Mouse (Mus musculus) intestine, postnatal 0 days (tissue): ENCODE measurements at regions not wholly inside any gene's neighbourhood (a gene's known extent, or its start where the extent isn't known, plus 50 kb on each side); places are given as distances from the start of the nearest gene placed in this dataset.

Source experiments
- ATAC-seq: fragments of 200-750 bp; cut with Nextera tagmentation; 2 replicates; pipeline ENCODE4 v1.8.0; 2017; ENCODE audit warnings: mild to moderate bottlenecking, moderate TSS enrichment, moderate library complexity
- H3K27ac ChIP-seq: fragments of 300-500 bp; sonication (generic); 2 replicates; pipeline ENCODE4 v1.5.1; 2014; ENCODE audit warnings: mild to moderate bottlenecking, low read depth, low read length, moderate library complexity
- H3K27me3 ChIP-seq: fragments of 300-500 bp; sonication (generic); replicated peaks from 2 replicates; pipeline ENCODE4 v1.6.1; 2014; ENCODE audit warnings: low read length, mixed read lengths; ENCODE audit not compliant: control insufficient read depth, insufficient read depth
- H3K36me3 ChIP-seq: fragments of 300-500 bp; sonication (generic); 2 replicates; pipeline ENCODE4 v1.6.1; 2014; ENCODE audit warnings: mild to moderate bottlenecking, moderate library complexity; ENCODE audit not compliant: control insufficient read depth, insufficient read depth
- H3K4me1 ChIP-seq: fragments of 300-500 bp; sonication (generic); replicated peaks from 2 replicates; pipeline ENCODE4 v1.6.1; 2014; ENCODE audit warnings: antibody characterized with exemption, low read length, mixed read lengths; ENCODE audit not compliant: control insufficient read depth, insufficient read depth
- H3K4me2 ChIP-seq: fragments of 300-500 bp; sonication (generic); replicated peaks from 2 replicates; pipeline ENCODE4 v1.6.1; 2014; ENCODE audit warnings: low read depth, mild to moderate bottlenecking, moderate library complexity
- H3K4me3 ChIP-seq: fragments of 300-500 bp; sonication (generic); 2 replicates; pipeline ENCODE4 v1.5.1; 2014; ENCODE audit warnings: low read depth, low read length
- H3K9ac ChIP-seq: fragments of 300-500 bp; sonication (generic); 2 replicates; pipeline ENCODE4 v1.6.1; 2014; ENCODE audit warnings: mild to moderate bottlenecking, low read depth, low read length
- H3K9me3 ChIP-seq: fragments of 300-500 bp; sonication (generic); 2 replicates; pipeline ENCODE4 v1.6.1; 2016; ENCODE audit warnings: mixed run types; ENCODE audit not compliant: control insufficient read depth
- CTCF ChIP-seq: sonication (generic); IDR thresholded peaks from 2 replicates; pipeline ENCODE4 v1.5.1; 2016; ENCODE audit warnings: low read depth, mild to moderate bottlenecking, control low read depth, antibody characterized with exemption, moderate library complexity
- WGBS: fragments of 180-500 bp; shearing (Covaris S2); extraction: QIAGEN DNeasy Blood & Tissue Kit; methylation state at CpG from one replicate; pipeline ENCODE4 v1.1.7; 2014; 5-methylcytosine and 5-hydroxymethylcytosine counted together

DNA sequence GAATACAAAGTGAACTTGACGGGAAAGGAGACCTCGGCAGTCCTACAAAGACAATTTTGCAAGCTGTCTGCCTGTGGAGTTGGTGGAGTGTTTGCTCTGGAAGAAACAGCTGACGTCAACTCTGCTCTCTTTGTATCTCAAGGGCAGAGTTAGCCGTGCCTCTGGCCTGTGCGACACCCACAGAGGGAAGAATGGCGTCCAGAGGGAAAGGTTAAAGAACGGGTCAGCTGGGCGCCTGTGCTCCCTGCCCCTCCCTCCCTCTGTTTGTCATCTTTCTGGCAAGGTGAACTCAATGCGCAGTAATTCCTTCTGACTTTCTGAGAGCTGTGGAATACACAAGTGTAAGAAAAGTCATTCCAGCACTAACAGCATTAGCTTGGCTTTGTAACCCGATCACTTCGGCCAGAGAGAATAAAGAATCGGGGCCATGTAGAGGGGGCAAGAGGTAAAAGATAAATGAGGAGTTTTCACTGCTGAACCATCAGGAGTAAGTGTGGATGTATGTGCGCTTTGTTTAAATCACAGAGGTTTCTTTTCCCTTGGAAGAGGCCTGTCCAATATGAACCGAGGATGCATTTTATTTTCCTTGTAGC, 474.6 kb upstream of the Got2 start:
- TF ChIP-seq CTCF, result no peak
- Histone ChIP-seq H3K9ac (no peak overlapping the region), H3K4me1 (no peaks in the 10 kb centered on the region), H3K27ac (no peak overlapping the region), H3K36me3 (no peaks in the 10 kb centered on the region), H3K27me3 (no peaks in the 10 kb centered on the region), H3K4me2 (no peak overlapping the region), H3K9me3 (no peaks in the 10 kb centered on the region), H3K4me3 (no peak overlapping the region)
- 23% methylated on average over 14 of the region's 14 CpGs for WGBS
- ATAC-seq, result no peak

DNA sequence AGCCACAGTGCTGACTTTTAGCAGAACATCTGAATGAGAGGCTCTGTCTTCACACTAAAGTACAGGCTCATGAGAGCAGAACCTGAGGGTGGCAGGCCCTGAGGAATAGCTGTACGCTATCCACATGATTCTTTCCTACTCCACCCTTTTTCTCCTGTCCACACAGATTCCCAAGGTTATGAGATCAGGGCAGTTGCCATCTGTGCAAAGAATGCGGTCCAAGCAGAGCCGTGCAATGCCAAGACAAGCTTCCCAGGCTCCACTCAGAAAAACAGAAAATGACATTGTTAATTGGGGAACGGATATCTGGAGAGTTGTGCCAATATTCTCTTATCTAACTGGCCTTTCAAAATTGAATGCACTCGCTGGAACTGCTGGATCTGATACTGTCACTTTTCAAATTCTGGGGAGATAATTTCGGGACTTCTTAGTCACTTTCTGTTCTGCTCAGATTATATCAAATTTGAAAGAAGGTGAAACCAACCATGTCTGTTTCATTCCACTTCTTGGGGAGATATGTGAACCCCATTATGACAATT, 462.3 kb upstream of the Got2 start:
- Histone ChIP-seq H3K4me3 (no peak overlapping the region), H3K4me1 (no peaks in the 10 kb centered on the region), H3K9ac (no peak overlapping the region), H3K27ac (no peak overlapping the region), H3K9me3 (no peaks in the 10 kb centered on the region), H3K27me3 (no peaks in the 10 kb centered on the region), H3K4me2 (no peak overlapping the region), H3K36me3 (no peaks in the 10 kb centered on the region)
- no peak for TF ChIP-seq CTCF
- no peak for ATAC-seq
- 66% methylated on average over 6 of the region's 6 CpGs for WGBS

- TF ChIP-seq CTCF, result no peak
- 70% methylated on average over 6 of the region's 6 CpGs for WGBS
- Histone ChIP-seq H3K4me3 (no peak overlapping the region), H3K4me1 (no peaks in the 10 kb centered on the region), H3K4me2 (no peak overlapping the region), H3K36me3 (no peaks in the 10 kb centered on the region), H3K9ac (no peak overlapping the region), H3K9me3 (no peaks in the 10 kb centered on the region), H3K27ac (no peak overlapping the region), H3K27me3 (no peaks in the 10 kb centered on the region)
- ATAC-seq, result no peak
These were observed 461.2 kb upstream of the Got2 start for GRCm38 (mm10) chr8:96349503-96349902.

DNA sequence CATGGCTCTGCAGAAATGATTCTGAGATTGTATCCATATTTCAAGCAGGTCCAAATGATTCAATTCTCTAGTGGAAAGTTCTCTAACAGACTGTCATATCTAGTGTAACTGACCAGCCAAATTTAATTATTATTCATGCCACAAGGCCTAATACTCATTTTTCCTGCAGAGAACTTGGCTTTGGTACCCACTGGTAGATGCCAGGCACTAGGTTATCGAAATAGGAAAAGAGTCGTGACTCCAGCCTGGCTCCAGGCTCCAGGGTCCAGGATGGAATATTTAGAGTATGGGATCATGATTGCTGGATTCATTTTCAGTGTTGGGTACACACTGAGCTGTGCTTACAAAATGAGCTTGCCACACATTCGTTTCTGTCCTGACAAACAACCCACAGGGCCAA, 452.4 kb upstream of the Got2 start:
- Histone ChIP-seq H3K9ac (no peak overlapping the region), H3K4me1 (no peaks in the 10 kb centered on the region), H3K4me3 (no peak overlapping the region), H3K36me3 (no peaks in the 10 kb centered on the region), H3K9me3 (no peaks in the 10 kb centered on the region), H3K27me3 (no peaks in the 10 kb centered on the region), H3K27ac (no peak overlapping the region), H3K4me2 (no peak overlapping the region)
- WGBS, result 69% methylated on average over 3 of the region's 3 CpGs
- no peak for ATAC-seq
- no peak for TF ChIP-seq CTCF

DNA sequence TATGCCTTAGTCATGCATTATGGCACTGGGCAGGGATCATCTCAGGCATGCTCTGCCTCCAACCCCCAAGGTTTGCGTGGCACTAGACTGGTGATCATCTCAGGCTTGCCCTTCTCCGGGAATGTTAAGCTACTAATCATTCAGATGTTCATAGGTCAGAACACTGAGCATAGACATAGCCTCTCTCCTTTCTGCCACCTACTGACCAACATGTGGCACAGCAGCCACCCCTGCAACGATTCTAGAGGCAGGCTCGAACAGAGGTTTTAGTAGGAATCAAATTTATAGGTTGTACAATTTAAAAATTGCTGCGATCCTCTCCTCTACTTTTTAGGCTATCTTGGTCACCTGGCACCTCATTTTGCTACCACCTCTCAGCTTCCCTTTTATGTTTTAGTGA, 430.0 kb upstream of the Got2 start:
- 60% methylated on average over 5 of the region's 5 CpGs for WGBS
- no peak for ATAC-seq
- no peak overlapping the region for H3K9ac ChIP-seq
- H3K9me3 ChIP-seq, result no peaks in the 10 kb centered on the region
- no peaks in the 10 kb centered on the region for H3K4me1 ChIP-seq
- H3K36me3 ChIP-seq, result no peaks in the 10 kb centered on the region
- H3K4me2 ChIP-seq, result no peak overlapping the region
- no peak overlapping the region for H3K4me3 ChIP-seq
- peak; percentile 52 for TF ChIP-seq CTCF
- no peaks in the 10 kb centered on the region for H3K27me3 ChIP-seq
- H3K27ac ChIP-seq, result no peak overlapping the region

- Histone ChIP-seq H3K9ac (no peak overlapping the region), H3K36me3 (no peaks in the 10 kb centered on the region), H3K4me3 (no peak overlapping the region), H3K27me3 (no peaks in the 10 kb centered on the region), H3K9me3 (no peaks in the 10 kb centered on the region), H3K27ac (no peak overlapping the region), H3K4me2 (no peak overlapping the region), H3K4me1 (no peaks in the 10 kb centered on the region)
- no peak for TF ChIP-seq CTCF
- 79% methylated on average over 12 of the region's 12 CpGs for WGBS
- ATAC-seq, result no peak
These were observed 420.8 kb upstream of the Got2 start for GRCm38 (mm10) chr8:96308989-96309718.
